22 mouse cellular contexts compared by ENCODE assay signal in the genomic region with DNA sequence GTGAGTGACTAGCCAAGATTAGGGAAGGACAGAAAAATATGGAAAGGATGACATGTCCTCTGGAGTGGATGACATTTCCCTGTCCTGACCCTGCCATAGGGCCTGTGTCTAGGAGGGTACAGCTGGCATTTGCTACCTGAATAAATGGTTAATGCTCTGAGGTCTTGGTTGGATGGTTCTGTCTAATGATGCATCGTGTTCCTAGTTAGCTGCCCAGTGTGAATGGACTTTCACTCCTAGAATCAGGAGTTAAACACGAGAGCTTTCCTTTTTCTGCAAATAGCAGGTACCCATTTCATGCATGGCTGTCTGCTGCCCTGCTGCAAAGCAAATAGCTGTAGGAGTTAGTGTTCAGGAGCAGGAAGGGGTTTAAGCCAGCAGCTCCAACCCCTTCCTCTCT.
DNase-seq lines count a peak whose midpoint lies in the region; ATAC-seq and TF ChIP-seq lines count a peak whose summit lies in the region.
"Had no signal": no experiment of that assay in that cellular context is flagged by ENCODE, and none has a peak within 500 bp of the region (broad histone marks: within the 10 kb centered on the region; RNA-seq: fewer than 3 reads in every experiment).

No protein-coding gene starts in this region.

- H3K4me1 ChIP-seq in forebrain, embryonic 13.5 days = peaks cover 65% of the 10 kb centered on the region
- peaks cover 10% of the 10 kb centered on the region; the same call in 1 of the 2 replicates for H3K4me1 ChIP-seq in forebrain, embryonic 11.5 days (replicated peaks; ENCODE audit: control insufficient read depth, insufficient read depth, low read length)
- peaks cover 70% of the 10 kb centered on the region for H3K4me1 ChIP-seq in midbrain, embryonic 13.5 days (replicated peaks)
- H3K4me1 ChIP-seq in midbrain, embryonic 11.5 days (ENCODE audit: control insufficient read depth, insufficient read depth, low read length) = peaks cover 13% of the 10 kb centered on the region
- 0 out of 2 replicates have a peak, but pooled peaks cover 7% of the 10 kb centered on the region for H3K4me1 ChIP-seq in kidney, postnatal 0 days (replicated peaks; ENCODE audit: insufficient read depth, low read length)
- H3K4me1 ChIP-seq: liver, embryonic 13.5 days had no signal

- H3K9me3 ChIP-seq in forebrain, embryonic 13.5 days (replicated peaks) = no peaks in the 10 kb centered on the region
- no peaks in the 10 kb centered on the region for H3K9me3 ChIP-seq in forebrain, embryonic 11.5 days (ENCODE audit: control insufficient read depth, low read length)
- no peaks in the 10 kb centered on the region for H3K9me3 ChIP-seq in midbrain, embryonic 13.5 days
- no peaks in the 10 kb centered on the region for H3K9me3 ChIP-seq in midbrain, embryonic 11.5 days (ENCODE audit: control insufficient read depth, low read length)
- no peaks in the 10 kb centered on the region for H3K9me3 ChIP-seq in kidney, postnatal 0 days (replicated peaks; ENCODE audit: low read length)
- H3K9me3 ChIP-seq: embryonic facial prominence, embryonic 10.5 days; heart, embryonic 10.5 days; intestine, embryonic 15.5 days; limb, embryonic 13.5 days; liver, embryonic 13.5 days had no signal

- no peak for TF ChIP-seq CTCF in kidney, postnatal 0 days (IDR thresholded peaks at IDR 0.05; ENCODE audit: low read depth)

- H3K4me2 ChIP-seq in forebrain, embryonic 13.5 days = no peak overlapping the region
- no peak overlapping the region for H3K4me2 ChIP-seq in forebrain, embryonic 11.5 days (ENCODE audit: low read depth, low read length, severe bottlenecking)
- no peak overlapping the region for H3K4me2 ChIP-seq in midbrain, embryonic 13.5 days (replicated peaks)
- H3K4me2 ChIP-seq in midbrain, embryonic 11.5 days = no peak overlapping the region
- 0 out of 2 replicates have a peak overlapping the region, but pooled peaks have one; percentile 8 for H3K4me2 ChIP-seq in kidney, postnatal 0 days (ENCODE audit: low read length)
- H3K4me2 ChIP-seq: hindbrain, embryonic 14.5 days; intestine, embryonic 15.5 days; limb, embryonic 13.5 days; liver, embryonic 13.5 days; lung, embryonic 14.5 days had no signal

- DNase-seq in forebrain, embryonic 11.5 days (ENCODE audit: low spot score) = no peak
- no peak for DNase-seq in midbrain, embryonic 11.5 days (ENCODE audit: low spot score, missing footprints)
- DNase-seq in kidney, postnatal 0 days (ENCODE audit: low spot score) = peak; percentile 25
- DNase-seq in embryo, embryonic 10.5 days (ENCODE audit: low spot score) = no peak
- no peak for DNase-seq in ovary, adult 18-20 months (ENCODE audit: low spot score)
- DNase-seq in urinary bladder, postnatal 25 days (ENCODE audit: low spot score) = no peak
- DNase-seq: adrenal gland, adult 2 months; cerebellum, adult 8-10 months; forebrain, postnatal 0 days; gastrocnemius, adult 2 months; liver, embryonic 13.5 days; lung, embryonic 14.5 days; lung, postnatal 36 days; right cerebral cortex, postnatal 4 days; thymus, adult 2 months had no signal

- no peak for ATAC-seq in forebrain, embryonic 13.5 days
- ATAC-seq in forebrain, embryonic 11.5 days (replicated peaks; ENCODE audit: low FRiP score) = no peak
- no peak for ATAC-seq in midbrain, embryonic 13.5 days
- no peak for ATAC-seq in midbrain, embryonic 11.5 days (ENCODE audit: low FRiP score)
- ATAC-seq in kidney, postnatal 0 days (replicated peaks; ENCODE audit: low FRiP score, low read depth) = 0 out of 2 replicates have a peak, but pooled peaks have one; percentile 25
- ATAC-seq: forebrain, postnatal 0 days; intestine, embryonic 15.5 days had no signal

- H3K27me3 ChIP-seq in forebrain, embryonic 13.5 days = peaks cover 22% of the 10 kb centered on the region
- no peaks in the 10 kb centered on the region for H3K27me3 ChIP-seq in forebrain, embryonic 11.5 days (ENCODE audit: control insufficient read depth, insufficient read depth, low read length)
- no peaks in the 10 kb centered on the region for H3K27me3 ChIP-seq in midbrain, embryonic 13.5 days
- H3K27me3 ChIP-seq in midbrain, embryonic 11.5 days (ENCODE audit: control insufficient read depth, insufficient read depth, low read length) = no peaks in the 10 kb centered on the region
- no peaks in the 10 kb centered on the region for H3K27me3 ChIP-seq in kidney, postnatal 0 days (ENCODE audit: insufficient read depth, low read length)
- H3K27me3 ChIP-seq: intestine, embryonic 15.5 days; limb, embryonic 13.5 days; liver, embryonic 13.5 days had no signal

- H3K4me3 ChIP-seq in forebrain, embryonic 13.5 days = no peak overlapping the region
- H3K4me3 ChIP-seq in forebrain, embryonic 11.5 days (ENCODE audit: low read depth, low read length) = no peak overlapping the region
- no peak overlapping the region for H3K4me3 ChIP-seq in midbrain, embryonic 13.5 days (replicated peaks)
- no peak overlapping the region for H3K4me3 ChIP-seq in midbrain, embryonic 11.5 days (ENCODE audit: low read depth, low read length)
- H3K4me3 ChIP-seq in kidney, postnatal 0 days (replicated peaks; ENCODE audit: low read depth, low read length) = no peak overlapping the region
- H3K4me3 ChIP-seq: embryonic facial prominence, embryonic 10.5 days; gastrocnemius, adult 2 months; heart, embryonic 10.5 days; intestine, embryonic 15.5 days; limb, embryonic 13.5 days; liver, embryonic 13.5 days had no signal

- no peaks in the 10 kb centered on the region for H3K36me3 ChIP-seq in forebrain, embryonic 13.5 days (ENCODE audit: poor library complexity, severe bottlenecking)
- H3K36me3 ChIP-seq in forebrain, embryonic 11.5 days (ENCODE audit: control insufficient read depth, insufficient read depth, low read length) = no peaks in the 10 kb centered on the region
- H3K36me3 ChIP-seq in midbrain, embryonic 13.5 days = no peaks in the 10 kb centered on the region
- H3K36me3 ChIP-seq in midbrain, embryonic 11.5 days (ENCODE audit: control insufficient read depth, insufficient read depth, low read length) = no peaks in the 10 kb centered on the region
- H3K36me3 ChIP-seq in kidney, postnatal 0 days (ENCODE audit: insufficient read depth, low read length) = no peaks in the 10 kb centered on the region
- H3K36me3 ChIP-seq: embryonic facial prominence, embryonic 10.5 days; heart, embryonic 10.5 days; intestine, embryonic 15.5 days; limb, embryonic 13.5 days; liver, embryonic 13.5 days had no signal

- 71% methylated on average over 2 of the region's 2 CpGs for WGBS in forebrain, embryonic 13.5 days
- 65% methylated on average over 2 of the region's 2 CpGs for WGBS in forebrain, embryonic 11.5 days
- 63% methylated on average over 2 of the region's 2 CpGs for WGBS in midbrain, embryonic 13.5 days
- 58% methylated on average over 2 of the region's 2 CpGs for WGBS in midbrain, embryonic 11.5 days
- WGBS in kidney, postnatal 0 days = 54% methylated on average over 2 of the region's 2 CpGs

- no peak overlapping the region for H3K9ac ChIP-seq in forebrain, embryonic 13.5 days
- H3K9ac ChIP-seq in forebrain, embryonic 11.5 days (ENCODE audit: low read length) = no peak overlapping the region
- H3K9ac ChIP-seq in midbrain, embryonic 13.5 days (replicated peaks) = no peak overlapping the region
- no peak overlapping the region for H3K9ac ChIP-seq in midbrain, embryonic 11.5 days (ENCODE audit: low read length)
- no peak overlapping the region for H3K9ac ChIP-seq in kidney, postnatal 0 days (ENCODE audit: low read depth, low read length)
- H3K9ac ChIP-seq: forebrain, postnatal 0 days; intestine, embryonic 15.5 days; limb, embryonic 13.5 days; liver, embryonic 13.5 days; lung, embryonic 14.5 days had no signal

- peak overlapping the region; percentile 25; the same call in 1 of the 2 replicates for H3K27ac ChIP-seq in forebrain, embryonic 13.5 days
- H3K27ac ChIP-seq in forebrain, embryonic 11.5 days (ENCODE audit: low read depth, low read length) = no peak overlapping the region
- 0 out of 2 replicates have a peak overlapping the region, but pooled peaks have one; percentile 48 for H3K27ac ChIP-seq in midbrain, embryonic 13.5 days
- no peak overlapping the region for H3K27ac ChIP-seq in midbrain, embryonic 11.5 days (ENCODE audit: low read depth, low read length)
- peak overlapping the region; percentile 42; the same call in 1 of the 2 replicates for H3K27ac ChIP-seq in kidney, postnatal 0 days
- H3K27ac ChIP-seq: embryonic facial prominence, embryonic 10.5 days; gastrocnemius, adult 2 months; heart, embryonic 10.5 days; intestine, embryonic 15.5 days; limb, embryonic 13.5 days; liver, embryonic 13.5 days had no signal

Comparison
In these comparisons a context has a peak if more than half of its experiments do, and no peak if none do; other contexts are left out.
1. H3K27ac ChIP-seq: peak in forebrain, embryonic 13.5 days (single experiment), midbrain, embryonic 13.5 days (single experiment) and kidney, postnatal 0 days (single experiment); none in forebrain, embryonic 11.5 days (single experiment) and midbrain, embryonic 11.5 days (single experiment).